In genomic region chr8:74935308-74935707, GRCm38 (mm10) we compare ENCODE assay signal across 8 mouse cellular contexts. TPM values are rescaled to one million over a fixed set of nuclear protein-coding genes. Genes with fewer than 3 reads are reported as not detected.
A peak's percentile ranks its signal among the peaks of the same experiment; 100 is the strongest.
DNase-seq lines count a peak whose midpoint lies in the region; ATAC-seq and TF ChIP-seq lines count a peak whose summit lies in the region.

No protein-coding gene starts in this region.

- H3K4me2 ChIP-seq in kidney, embryonic 15.5 days = no peak overlapping the region
- no peak overlapping the region for H3K4me2 ChIP-seq in neural tube, embryonic 14.5 days (ENCODE audit: low read depth, low read length)

- H3K9ac ChIP-seq in kidney, embryonic 15.5 days = no peak overlapping the region
- no peak overlapping the region for H3K9ac ChIP-seq in liver, adult 2 months (ENCODE audit: low read depth, low read length)
- no peak overlapping the region for H3K9ac ChIP-seq in neural tube, embryonic 14.5 days (replicated peaks; ENCODE audit: low read depth, low read length)

- H3K4me3 ChIP-seq in kidney, embryonic 15.5 days (replicated peaks) = no peak overlapping the region
- H3K4me3 ChIP-seq in liver, adult 2 months (ENCODE audit: insufficient read depth, low read depth, low read length) = no peak overlapping the region
- H3K4me3 ChIP-seq in neural tube, embryonic 14.5 days (ENCODE audit: low read depth, low read length) = no peak overlapping the region

- H3K27me3 ChIP-seq in kidney, embryonic 15.5 days = no peaks in the 10 kb centered on the region
- H3K27me3 ChIP-seq in liver, adult 2 months (ENCODE audit: control insufficient read depth, insufficient read depth, low read length) = no peaks in the 10 kb centered on the region
- no peaks in the 10 kb centered on the region for H3K27me3 ChIP-seq in neural tube, embryonic 14.5 days (ENCODE audit: control insufficient read depth, insufficient read depth, low read length)

- peak; percentile 60 for DNase-seq in A20 (ENCODE audit: low read depth, low spot score)
- peak; percentile 29 for DNase-seq in Muller cell, postnatal 12 days (ENCODE audit: inconsistent ontology term)
- peak; percentile 82 to 88 for DNase-seq in cerebellum, postnatal 14 days
- DNase-seq in liver, adult 2 months (ENCODE audit: extremely low read depth, low read depth, low spot score) = peak; percentile 18
- no peak for DNase-seq in T-cell, adult 2 months (ENCODE audit: low spot score)

- 22% methylated on average over 6 of the region's 6 CpGs for WGBS in kidney, embryonic 15.5 days
- 31% methylated on average over 6 of the region's 6 CpGs for WGBS in liver, adult 2 months
- WGBS in neural tube, embryonic 14.5 days = 25% methylated on average over 6 of the region's 6 CpGs

- no peaks in the 10 kb centered on the region for H3K36me3 ChIP-seq in kidney, embryonic 15.5 days
- no peaks in the 10 kb centered on the region for H3K36me3 ChIP-seq in liver, adult 2 months (ENCODE audit: control insufficient read depth, insufficient read depth, low read length)
- H3K36me3 ChIP-seq in neural tube, embryonic 14.5 days (ENCODE audit: control insufficient read depth, insufficient read depth, low read length) = no peaks in the 10 kb centered on the region

- H3K9me3 ChIP-seq in kidney, embryonic 15.5 days (replicated peaks) = no peaks in the 10 kb centered on the region
- no peaks in the 10 kb centered on the region for H3K9me3 ChIP-seq in neural tube, embryonic 14.5 days (ENCODE audit: control insufficient read depth, low read length)

- no peak for TF ChIP-seq POLR2A in liver, adult 2 months (IDR thresholded peaks at IDR 0.05; ENCODE audit: extremely low read depth, insufficient read depth, low read length)

- no peak overlapping the region for H3K27ac ChIP-seq in kidney, embryonic 15.5 days
- no peak overlapping the region for H3K27ac ChIP-seq in liver, adult 2 months (replicated peaks; ENCODE audit: insufficient read depth, low read depth, low read length)
- H3K27ac ChIP-seq in neural tube, embryonic 14.5 days (ENCODE audit: low read depth, low read length) = no peak overlapping the region

- peak; percentile 60 for TF ChIP-seq CTCF in liver, adult 2 months (IDR thresholded peaks at IDR 0.05; ENCODE audit: low read depth, low read length)

- no peaks in the 10 kb centered on the region for H3K4me1 ChIP-seq in kidney, embryonic 15.5 days
- H3K4me1 ChIP-seq in liver, adult 2 months (ENCODE audit: control insufficient read depth, insufficient read depth, low read length) = no peaks in the 10 kb centered on the region
- no peaks in the 10 kb centered on the region for H3K4me1 ChIP-seq in neural tube, embryonic 14.5 days (ENCODE audit: control insufficient read depth, insufficient read depth, low read length)

- ATAC-seq in granulocyte monocyte progenitor cell, adult 5-6 weeks (replicated peaks; ENCODE audit: poor library complexity, severe bottlenecking) = peak; percentile 70
- ATAC-seq in kidney, embryonic 15.5 days (replicated peaks; ENCODE audit: low FRiP score) = peak; percentile 82
- peak; percentile 90 for ATAC-seq in neural tube, embryonic 14.5 days (ENCODE audit: low read depth)

- no peaks in the 10 kb centered on the region for H3K79me2 ChIP-seq in liver, adult 2 months (ENCODE audit: control insufficient read depth, insufficient read depth, low read length)

RNA-seq across cellular contexts. Expression of gene Hmgxb4, which starts 57.8 kb away (rescaled TPM):
- 59.6 and 71.8 TPM in 2 replicates for total RNA-seq in granulocyte monocyte progenitor cell, adult 5-6 weeks (2014; fragmentation: Nextera tagmentation)
- 63.6 TPM in 2 replicates for total RNA-seq in granulocyte monocyte progenitor cell, adult 5-6 weeks (2017)
- polyA plus RNA-seq in kidney, embryonic 15.5 days (2015; fragmentation: Nextera tagmentation; extraction: Ambion mirVana) = 38.6 and 46.4 TPM in 2 replicates
- 8.8 and 9.4 TPM in 2 replicates for total RNA-seq in liver, adult 2 months (2014; rRNA removed)
- 3.1 and 4.5 TPM in 2 replicates for polyA plus RNA-seq in liver, adult 2 months (2012; rRNA removed)
- polyA plus RNA-seq in neural tube, embryonic 14.5 days (2014; fragmentation: Nextera tagmentation; extraction: Ambion mirVana) = 46.3 and 49.2 TPM in 2 replicates
